ENCODE assay signal across 12 mouse cellular contexts in genomic region chr3:131108094-131108653, GRCm38 (mm10). TPM values are rescaled to one million over a fixed set of nuclear protein-coding genes. Genes with fewer than 3 reads are reported as not detected.
DNase-seq lines count a peak whose midpoint lies in the region; ATAC-seq and TF ChIP-seq lines count a peak whose summit lies in the region.
"Had no signal": no experiment of that assay in that cellular context is flagged by ENCODE, and none has a peak within 500 bp of the region (broad histone marks: within the 10 kb centered on the region; RNA-seq: fewer than 3 reads in every experiment).

No protein-coding gene starts in this region.

- H3K4me1 ChIP-seq in heart, embryonic 10.5 days = peaks cover 56% of the 10 kb centered on the region
- peaks cover 19% of the 10 kb centered on the region for H3K4me1 ChIP-seq in liver, postnatal 0 days (ENCODE audit: insufficient read depth)
- H3K4me1 ChIP-seq in liver, embryonic 11.5 days (replicated peaks; ENCODE audit: control insufficient read depth, insufficient read depth, low read length) = peaks cover 11% of the 10 kb centered on the region
- peaks cover 21% of the 10 kb centered on the region; the same call in 1 of the 2 replicates for H3K4me1 ChIP-seq in hindbrain, embryonic 14.5 days (replicated peaks; ENCODE audit: control insufficient read depth, insufficient read depth, low read length)
- H3K4me1 ChIP-seq in neural tube, embryonic 13.5 days (replicated peaks) = peaks cover 61% of the 10 kb centered on the region

- WGBS in heart, embryonic 10.5 days = 2% methylated on average over 9 of the region's 9 CpGs
- 2% methylated on average over 9 of the region's 9 CpGs for WGBS in liver, postnatal 0 days (ENCODE audit: insufficient replicate concordance)
- 3% methylated on average over 9 of the region's 9 CpGs for WGBS in liver, embryonic 11.5 days
- WGBS in hindbrain, embryonic 14.5 days = 2% methylated on average over 9 of the region's 9 CpGs
- 2% methylated on average over 9 of the region's 9 CpGs for WGBS in neural tube, embryonic 13.5 days

- no peak overlapping the region for H3K9ac ChIP-seq in liver, postnatal 0 days (replicated peaks)
- H3K9ac ChIP-seq in liver, embryonic 11.5 days (ENCODE audit: low read depth, low read length) = no peak overlapping the region
- no peak overlapping the region for H3K9ac ChIP-seq in hindbrain, embryonic 14.5 days
- H3K9ac ChIP-seq in neural tube, embryonic 13.5 days = no peak overlapping the region
- H3K9ac ChIP-seq: limb, embryonic 15.5 days; stomach, embryonic 15.5 days had no signal

- intact Hi-C loops in left cerebral cortex, adult 2 months (cut with DNase I) = loop anchor here (5.0 kb wide), 1 partner anchor 1891 kb away; no protein-coding TSS in a partner anchor

- no peaks in the 10 kb centered on the region for H3K9me3 ChIP-seq in heart, embryonic 10.5 days
- H3K9me3 ChIP-seq in liver, postnatal 0 days (ENCODE audit: low read length) = no peaks in the 10 kb centered on the region
- H3K9me3 ChIP-seq in liver, embryonic 11.5 days (ENCODE audit: control insufficient read depth, low read length) = no peaks in the 10 kb centered on the region
- no peaks in the 10 kb centered on the region for H3K9me3 ChIP-seq in hindbrain, embryonic 14.5 days (ENCODE audit: control insufficient read depth, low read length)
- H3K9me3 ChIP-seq in neural tube, embryonic 13.5 days = no peaks in the 10 kb centered on the region
- H3K9me3 ChIP-seq: limb, embryonic 15.5 days; stomach, embryonic 15.5 days had no signal

- H3K36me3 ChIP-seq in heart, embryonic 10.5 days = no peaks in the 10 kb centered on the region
- H3K36me3 ChIP-seq in liver, postnatal 0 days (replicated peaks; ENCODE audit: insufficient read depth, low read length) = no peaks in the 10 kb centered on the region
- H3K36me3 ChIP-seq in liver, embryonic 11.5 days (ENCODE audit: control insufficient read depth, insufficient read depth, low read length) = no peaks in the 10 kb centered on the region
- H3K36me3 ChIP-seq in hindbrain, embryonic 14.5 days (replicated peaks; ENCODE audit: control insufficient read depth, insufficient read depth) = no peaks in the 10 kb centered on the region
- H3K36me3 ChIP-seq in neural tube, embryonic 13.5 days = no peaks in the 10 kb centered on the region
- H3K36me3 ChIP-seq: limb, embryonic 15.5 days; stomach, embryonic 15.5 days had no signal

- no peak for TF ChIP-seq EP300 in liver, postnatal 0 days (IDR thresholded peaks at IDR 0.05; ENCODE audit: low read depth)

- DNase-seq in heart, embryonic 10.5 days (ENCODE audit: low spot score) = no peak
- DNase-seq in heart, adult 11 months = no peak
- DNase-seq in liver, postnatal 0 days = no peak
- no peak for DNase-seq in liver, embryonic 11.5 days (ENCODE audit: low spot score)
- DNase-seq in hindbrain, embryonic 14.5 days (ENCODE audit: low spot score) = no peak
- no peak for DNase-seq in urinary bladder, postnatal 14 days (ENCODE audit: low spot score)
- no peak for DNase-seq in left cerebral cortex, adult 2 months (ENCODE audit: extremely low spot score in 1 of 2, low spot score in 2 of 2)
- DNase-seq: gastrocnemius, postnatal 14 days had no signal

- H3K27me3 ChIP-seq in heart, embryonic 10.5 days (ENCODE audit: insufficient read depth, poor library complexity, severe bottlenecking) = peaks cover 46% of the 10 kb centered on the region
- peaks cover 92% of the 10 kb centered on the region for H3K27me3 ChIP-seq in liver, postnatal 0 days (ENCODE audit: insufficient read depth, low read length)
- H3K27me3 ChIP-seq in liver, embryonic 11.5 days (replicated peaks; ENCODE audit: control insufficient read depth, insufficient read depth, low read length) = peaks cover 96% of the 10 kb centered on the region
- peaks cover 66% of the 10 kb centered on the region for H3K27me3 ChIP-seq in hindbrain, embryonic 14.5 days (ENCODE audit: control insufficient read depth, insufficient read depth, low read length)
- H3K27me3 ChIP-seq in neural tube, embryonic 13.5 days = peaks cover 93% of the 10 kb centered on the region

- no peak overlapping the region; the same call in 1 of the 2 replicates for H3K4me2 ChIP-seq in liver, postnatal 0 days (ENCODE audit: low read depth, low read length)
- no peak overlapping the region for H3K4me2 ChIP-seq in liver, embryonic 11.5 days
- H3K4me2 ChIP-seq in hindbrain, embryonic 14.5 days (replicated peaks) = peak overlapping the region; percentile 53
- H3K4me2 ChIP-seq in neural tube, embryonic 13.5 days = peak overlapping the region; percentile 56
- H3K4me2 ChIP-seq: stomach, embryonic 15.5 days had no signal

- TF ChIP-seq CTCF in liver, postnatal 0 days (IDR thresholded peaks at IDR 0.05; ENCODE audit: low read depth) = no peak
- no peak for TF ChIP-seq CTCF in left cerebral cortex, adult 2 months (IDR thresholded peaks at IDR 0.05)

- peak overlapping the region; percentile 62 for H3K4me3 ChIP-seq in heart, embryonic 10.5 days
- 0 out of 2 replicates have a peak overlapping the region, but pooled peaks have one; percentile 0 for H3K4me3 ChIP-seq in liver, postnatal 0 days (ENCODE audit: low read depth, low read length)
- no peak overlapping the region for H3K4me3 ChIP-seq in liver, embryonic 11.5 days (ENCODE audit: low read depth, low read length)
- no peak overlapping the region for H3K4me3 ChIP-seq in hindbrain, embryonic 14.5 days (replicated peaks; ENCODE audit: low read length)
- no peak overlapping the region for H3K4me3 ChIP-seq in neural tube, embryonic 13.5 days
- H3K4me3 ChIP-seq in left cerebral cortex, adult 2 months = no peak overlapping the region
- H3K4me3 ChIP-seq: stomach, embryonic 15.5 days had no signal

- no peak overlapping the region for H3K27ac ChIP-seq in heart, embryonic 10.5 days
- no peak overlapping the region for H3K27ac ChIP-seq in liver, postnatal 0 days (ENCODE audit: low read depth)
- H3K27ac ChIP-seq in liver, embryonic 11.5 days (ENCODE audit: low read depth, low read length) = no peak overlapping the region
- H3K27ac ChIP-seq in hindbrain, embryonic 14.5 days = no peak overlapping the region
- no peak overlapping the region for H3K27ac ChIP-seq in neural tube, embryonic 13.5 days (replicated peaks)
- no peak overlapping the region for H3K27ac ChIP-seq in left cerebral cortex, adult 2 months
- H3K27ac ChIP-seq: limb, embryonic 15.5 days; stomach, embryonic 15.5 days had no signal

- ATAC-seq in liver, postnatal 0 days = no peak
- no peak for ATAC-seq in liver, embryonic 11.5 days (replicated peaks; ENCODE audit: low FRiP score)
- no peak for ATAC-seq in hindbrain, embryonic 14.5 days (ENCODE audit: low FRiP score)
- ATAC-seq in neural tube, embryonic 13.5 days (ENCODE audit: low read depth) = no peak
- ATAC-seq: Patski had no signal

RNA-seq across cellular contexts. Expression of gene Lef1, which starts 2.1 kb away (rescaled TPM):
- 22.2 and 29.3 TPM in 2 replicates for polyA plus RNA-seq in heart, embryonic 10.5 days (2016; fragmentation: Nextera tagmentation; extraction: Ambion mirVana)
- 2.0 and 2.2 TPM in 2 replicates for polyA plus RNA-seq in liver, postnatal 0 days (2015; fragmentation: Nextera tagmentation; extraction: Ambion mirVana)
- 4.0 and 5.0 TPM in 2 replicates for polyA plus RNA-seq in liver, embryonic 11.5 days (2014; fragmentation: Nextera tagmentation; extraction: Ambion mirVana)
- 9.8 and 10.3 TPM in 2 replicates for polyA plus RNA-seq in hindbrain, embryonic 14.5 days (2014; fragmentation: Nextera tagmentation; extraction: Ambion mirVana)
- polyA plus RNA-seq in neural tube, embryonic 13.5 days (2015; fragmentation: Nextera tagmentation; extraction: Ambion mirVana) = 7.7 and 12.3 TPM in 2 replicates
- 1 to 10 TPM; 5.5 to 7.9 TPM for total RNA-seq in left cerebral cortex, adult 2 months (2021)

Comparison
In these comparisons a context has a peak if more than half of its experiments do, and no peak if none do; other contexts are left out.
1. H3K4me3 ChIP-seq: peak in heart, embryonic 10.5 days (single experiment) and liver, postnatal 0 days (single experiment); none in liver, embryonic 11.5 days (single experiment), hindbrain, embryonic 14.5 days (single experiment), neural tube, embryonic 13.5 days (single experiment) and left cerebral cortex, adult 2 months (single experiment).
2. H3K4me2 ChIP-seq: peak in hindbrain, embryonic 14.5 days (single experiment) and neural tube, embryonic 13.5 days (single experiment); none in liver, postnatal 0 days (single experiment) and liver, embryonic 11.5 days (single experiment).